Mouse (Mus musculus) spleen, postnatal 14 days (tissue): ENCODE measurements around the gene Rpl22.

ENCODE experiments used
- DNase-seq, 2 experiments: peaks; one replicate each; pipeline ENCODE4 v3.0.0; 2021 to 2022; ENCODE audit warnings: low spot score in 2 of 2

Rpl22 gene

DNA sequence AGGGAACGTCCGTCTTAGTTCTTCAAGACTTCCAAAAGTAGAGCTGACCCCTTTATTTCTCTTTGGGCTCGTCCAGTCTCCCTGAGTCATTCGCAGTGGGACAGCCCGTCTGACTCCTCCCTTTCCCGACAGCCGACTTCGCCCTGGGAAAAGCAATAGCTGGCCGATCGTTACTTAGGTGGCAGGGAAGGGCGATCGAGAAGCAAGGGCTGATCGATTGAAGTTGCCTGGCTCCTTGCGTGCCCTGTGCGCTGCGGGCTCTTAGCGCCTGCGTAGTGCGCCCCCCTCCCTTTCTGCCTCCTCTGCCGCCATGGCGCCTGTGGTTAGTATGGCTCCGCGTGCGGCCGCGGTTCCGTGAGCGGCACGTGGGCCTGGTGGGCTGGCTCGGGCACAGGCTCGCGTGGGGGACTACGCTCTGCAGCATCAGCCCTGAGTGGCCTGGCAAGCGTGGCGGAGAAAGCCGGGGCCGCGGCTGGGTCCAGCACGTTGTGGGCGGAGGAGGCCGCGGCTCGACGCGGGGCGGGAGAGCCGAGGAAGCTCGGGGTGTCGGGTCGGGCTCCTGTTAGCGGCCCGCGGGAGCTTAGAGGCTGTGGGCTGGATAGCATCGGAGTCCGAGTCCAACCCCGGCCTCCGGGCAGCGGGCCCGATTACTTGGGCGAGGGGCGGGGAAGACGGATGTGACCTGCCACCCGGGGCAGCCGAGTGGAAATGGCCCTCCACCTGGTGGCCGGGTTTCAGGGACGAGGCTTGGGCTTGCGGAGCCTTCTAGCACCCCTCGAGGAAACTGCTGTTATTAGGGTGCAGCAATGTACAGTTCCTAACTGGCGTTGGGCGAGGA is at the start of gene Rpl22:
Rpl22 (plus strand) TSS at position 169 of the 838 bp plus-strand sequence.
- DNase-seq, result peak; percentile 78 to 81

DNA sequence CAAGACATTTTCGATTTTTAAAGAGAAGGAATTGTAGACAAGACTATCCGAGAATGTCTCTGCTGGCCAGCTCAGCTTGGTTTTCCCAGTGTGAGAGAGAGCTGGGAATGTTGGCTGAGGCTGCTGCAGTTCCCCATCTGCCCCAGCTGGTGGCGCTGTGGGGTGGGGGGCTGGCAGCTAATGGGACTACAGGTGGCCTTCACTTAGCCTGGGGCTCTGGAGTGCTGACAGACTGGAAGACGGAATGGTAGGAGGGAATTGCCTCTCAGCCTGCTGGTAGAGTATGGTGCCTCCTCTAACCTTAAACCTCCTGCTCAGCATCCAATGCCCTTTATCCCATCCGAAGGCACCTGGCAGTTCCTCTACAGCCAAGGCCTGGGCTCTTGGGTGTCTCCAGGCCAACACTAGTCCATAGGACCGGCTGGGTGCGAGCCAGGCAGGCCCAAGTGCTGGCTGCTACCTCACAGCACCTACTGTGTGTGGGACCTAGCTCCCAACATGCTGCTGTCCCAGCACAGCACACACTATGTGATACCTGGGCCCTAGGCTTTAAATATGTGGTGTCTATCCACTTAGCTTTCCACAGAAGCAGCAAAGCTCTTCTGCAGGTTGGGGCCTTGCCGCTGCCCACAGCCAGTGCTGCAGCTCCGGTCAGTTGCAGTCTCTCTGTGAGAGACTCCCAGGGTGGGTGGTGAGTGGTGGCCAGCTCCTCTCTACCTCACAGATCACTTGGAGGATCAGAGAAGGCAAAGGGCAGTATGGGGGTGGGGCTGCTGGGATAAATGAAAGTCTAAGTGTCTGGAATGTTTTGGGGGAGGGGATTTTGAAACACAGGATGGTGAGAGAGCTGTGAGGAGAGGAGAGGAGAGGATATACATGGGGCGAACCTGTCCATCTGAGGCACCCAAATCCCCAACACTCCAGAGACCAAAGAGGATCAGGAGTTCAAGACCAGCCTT is 48.9 kb upstream of the Rpl22 start:
- no peak for DNase-seq

- no peak for DNase-seq
Observed at GRCm38 (mm10) chr4:152277916-152278315, 47.6 kb upstream of the Rpl22 start.

DNA sequence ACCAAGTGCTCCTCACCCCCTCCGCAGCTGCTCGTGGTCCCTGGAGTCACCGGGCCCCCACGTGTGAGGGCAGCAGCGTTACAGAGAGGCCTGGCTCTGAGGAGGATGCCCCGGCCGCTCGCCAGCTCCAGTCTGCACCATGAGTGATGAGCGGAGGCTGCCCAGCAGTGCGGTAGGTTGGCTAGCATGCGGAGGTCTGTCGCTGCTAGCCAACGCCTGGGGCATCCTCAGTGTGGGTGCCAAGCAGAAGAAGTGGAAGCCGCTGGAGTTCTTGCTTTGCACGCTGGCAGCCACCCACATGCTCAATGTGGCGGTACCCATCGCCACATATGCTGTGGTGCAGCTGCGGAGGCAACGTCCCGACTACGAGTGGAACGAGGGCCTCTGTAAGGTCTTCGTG is 46.6 kb upstream of the Rpl22 start:
- DNase-seq, result no peak

DNA sequence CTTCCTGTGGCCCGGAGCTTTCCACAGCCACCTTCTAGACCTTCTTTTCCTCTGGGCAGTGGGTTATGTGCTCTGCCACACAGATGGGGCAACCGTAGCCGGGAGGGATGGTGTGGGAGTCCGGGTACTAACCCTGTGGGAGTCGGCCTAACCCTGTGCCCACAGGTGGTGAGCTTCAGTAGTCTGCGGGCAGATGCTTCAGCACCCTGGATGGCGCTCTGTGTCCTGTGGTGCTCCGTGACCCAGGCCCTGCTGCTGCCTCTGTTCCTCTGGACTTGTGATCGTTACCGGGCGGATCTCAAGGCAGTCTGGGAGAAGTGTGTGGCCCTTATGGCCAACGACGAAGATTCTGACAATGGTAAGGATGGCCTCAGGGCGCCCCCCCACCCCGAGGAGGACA is 43.9 kb upstream of the Rpl22 start:
- DNase-seq, result no peak

DNA sequence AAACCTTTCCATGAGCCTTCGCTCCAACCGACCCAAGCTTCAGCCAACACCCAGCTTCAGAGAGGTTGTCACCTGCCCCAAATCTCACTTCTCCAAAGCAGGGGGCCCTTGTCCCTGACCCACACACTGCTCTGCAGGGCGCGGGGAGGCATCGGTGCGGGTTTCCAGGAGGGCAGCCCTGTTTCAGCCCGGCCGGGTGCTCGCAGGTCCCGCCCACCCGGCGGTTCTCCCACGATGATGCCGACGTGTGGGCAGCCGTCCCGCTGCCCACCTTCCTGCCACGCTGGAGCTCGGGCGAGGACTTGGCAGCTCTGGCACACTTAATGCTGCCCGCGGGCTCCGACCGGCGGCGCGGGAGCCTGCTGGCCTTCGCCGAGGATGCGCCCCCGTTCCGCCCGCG is 42.8 kb upstream of the Rpl22 start:
- no peak for DNase-seq

DNA sequence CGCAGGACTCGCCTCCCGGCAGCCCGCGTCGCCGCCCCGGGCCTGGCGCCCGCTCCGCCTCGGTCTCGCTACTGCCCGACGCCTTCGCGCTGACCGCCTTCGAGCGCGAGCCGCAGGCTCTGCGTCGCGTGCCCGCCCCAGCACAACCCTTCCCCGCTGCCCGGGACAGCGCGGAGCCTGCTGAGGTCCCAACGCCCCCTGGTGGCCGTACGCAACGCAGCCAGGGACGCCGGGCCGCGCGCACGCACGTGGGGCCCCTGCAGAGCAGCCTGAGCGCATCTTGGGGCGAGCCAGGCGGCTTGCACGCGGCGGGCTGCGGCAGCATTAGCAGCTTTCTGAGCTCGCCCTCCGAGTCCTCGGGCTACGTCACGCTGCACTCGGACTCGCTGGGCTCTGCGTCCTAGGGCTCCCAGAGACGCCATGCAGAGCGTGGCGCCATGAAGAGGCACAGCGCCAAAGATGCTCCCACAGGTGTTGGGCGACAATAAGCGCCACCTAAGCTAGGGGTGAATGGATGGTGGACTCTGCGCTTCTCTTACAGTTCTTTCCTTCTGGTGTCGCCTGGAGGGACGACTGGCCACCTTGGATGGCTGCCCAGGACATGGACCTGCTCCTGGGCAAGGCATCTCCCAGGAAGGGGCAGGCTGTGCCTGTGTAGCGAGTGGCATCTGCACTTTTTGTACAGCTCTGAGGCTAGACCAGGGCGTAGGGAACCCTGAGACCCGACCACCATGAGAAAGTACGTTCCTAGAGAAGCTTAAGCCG is 42.2 kb upstream of the Rpl22 start:
- DNase-seq, result peak; percentile 60 to 75

DNA sequence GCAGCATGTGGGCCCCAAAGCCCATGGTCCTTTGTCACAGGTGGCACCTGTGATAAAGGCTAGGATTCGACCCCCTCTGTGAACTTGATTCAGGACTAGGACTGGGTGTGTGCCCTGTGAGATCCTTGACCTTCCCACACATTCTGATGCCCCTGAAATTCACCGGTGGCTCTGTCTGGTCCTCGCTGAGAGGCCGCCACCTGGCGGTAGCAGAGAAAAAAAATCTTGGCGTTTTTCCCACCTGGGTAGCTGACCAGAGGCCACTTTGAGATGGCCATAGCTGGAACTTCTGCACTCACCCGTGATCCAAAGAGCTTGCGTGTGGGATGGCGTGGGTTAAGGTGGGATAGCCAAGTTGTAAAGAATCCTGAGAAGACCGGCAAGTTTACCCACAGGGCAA is 40.0 kb upstream of the Rpl22 start:
- DNase-seq, result peak in 1 of 2 experiments; percentile 25

- no peak for DNase-seq
Observed at GRCm38 (mm10) chr4:152286183-152286582, 39.4 kb upstream of the Rpl22 start.

GRCm38 (mm10) chr4:152286887-152287286 is 38.7 kb upstream of the Rpl22 start:
- DNase-seq, result peak; percentile 25 to 55

DNA sequence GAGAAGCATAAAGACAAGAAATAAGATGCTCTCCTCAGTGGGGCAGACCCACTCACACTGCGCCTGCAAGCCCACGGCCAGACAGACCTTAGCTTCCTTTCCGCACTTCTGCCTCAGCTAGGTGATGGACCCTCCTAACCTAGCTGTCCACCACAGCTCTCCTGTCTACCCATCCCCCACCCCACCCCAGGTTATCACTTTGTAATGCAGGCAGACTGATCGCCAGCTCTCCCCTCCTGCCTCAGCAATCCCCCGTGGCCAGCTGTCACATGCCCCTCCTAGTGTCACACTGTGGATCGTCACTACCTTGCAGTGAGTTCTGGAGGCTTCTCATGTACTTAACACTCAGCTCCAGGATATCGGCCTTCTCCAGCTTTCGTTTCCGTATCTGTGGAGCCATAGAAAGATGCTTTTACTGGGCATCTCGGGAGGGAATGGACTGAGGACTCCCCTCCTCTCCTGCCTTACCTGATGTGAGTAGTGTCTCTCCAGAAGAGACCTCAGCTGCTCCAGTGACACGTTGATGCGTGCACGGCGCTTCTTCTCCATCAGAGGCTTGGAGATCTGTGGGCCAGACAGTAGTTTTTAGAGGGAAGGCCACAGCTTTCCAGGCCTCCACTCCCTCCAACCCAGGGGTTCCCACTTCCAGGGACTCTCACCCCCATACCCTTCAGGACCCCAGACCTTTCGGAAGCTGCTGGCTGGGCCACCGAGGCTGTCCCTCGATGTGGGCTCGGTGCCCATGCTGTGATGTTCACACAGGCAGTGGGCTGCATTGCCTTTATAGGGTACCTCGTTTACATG is 38.0 kb upstream of the Rpl22 start:
- no peak for DNase-seq

DNA sequence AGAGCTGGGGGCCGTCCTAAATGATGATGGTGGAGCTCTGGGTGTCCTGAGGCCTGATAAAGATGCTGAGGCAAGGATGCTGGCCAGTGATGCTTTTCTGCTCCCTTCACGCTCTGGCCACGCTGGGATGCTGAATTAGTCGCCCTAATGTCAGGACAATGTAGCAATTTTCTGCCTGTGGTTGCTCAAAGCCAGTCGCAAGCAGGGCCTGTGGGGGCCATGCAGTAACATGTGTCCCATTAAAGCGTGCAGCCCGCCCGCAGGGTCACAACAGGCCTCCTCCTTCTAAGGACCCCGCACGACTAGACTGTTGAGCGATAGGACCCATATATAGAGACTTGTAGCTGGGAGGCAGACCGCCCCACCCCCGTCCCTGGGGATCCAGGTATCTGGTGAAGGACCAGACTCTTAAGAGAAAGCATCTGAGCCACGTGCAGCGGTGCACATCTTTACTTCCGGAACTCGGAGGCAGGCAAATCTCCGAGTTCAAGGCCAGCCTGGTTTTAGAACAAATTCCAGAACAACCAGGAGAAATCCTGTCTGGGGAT is 37.1 kb upstream of the Rpl22 start:
- no peak for DNase-seq

GRCm38 (mm10) chr4:152290385-152290784 is 35.2 kb upstream of the Rpl22 start:
- no peak for DNase-seq

DNA sequence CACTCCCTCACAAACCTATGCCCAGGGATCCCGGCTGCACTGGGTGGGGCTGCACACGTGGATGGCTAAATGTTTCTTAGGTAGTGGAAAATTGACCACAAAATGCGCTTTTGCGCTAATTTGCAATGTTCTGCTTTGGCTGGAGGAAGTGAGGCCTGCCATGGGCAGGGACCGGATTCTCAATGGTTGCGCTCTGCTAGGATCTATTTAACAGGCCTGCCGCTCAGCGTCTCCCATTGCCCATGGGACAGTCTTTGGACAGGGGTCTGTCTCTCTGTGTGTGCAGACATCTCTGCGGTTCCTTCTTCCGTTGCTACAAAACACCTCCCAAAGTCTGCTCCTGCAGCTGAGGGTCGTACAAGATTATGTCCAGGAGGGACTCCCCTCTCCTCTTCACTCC is 34.6 kb upstream of the Rpl22 start:
- no peak for DNase-seq

- no peak for DNase-seq
Observed at GRCm38 (mm10) chr4:152291562-152291961, 34.0 kb upstream of the Rpl22 start, which contains the start of gene Hes3. TSS of gene Hes3 (minus strand) at chr4:152291662.

GRCm38 (mm10) chr4:152292102-152292765 is 33.3 kb upstream of the Rpl22 start:
- DNase-seq, result no peak

DNA sequence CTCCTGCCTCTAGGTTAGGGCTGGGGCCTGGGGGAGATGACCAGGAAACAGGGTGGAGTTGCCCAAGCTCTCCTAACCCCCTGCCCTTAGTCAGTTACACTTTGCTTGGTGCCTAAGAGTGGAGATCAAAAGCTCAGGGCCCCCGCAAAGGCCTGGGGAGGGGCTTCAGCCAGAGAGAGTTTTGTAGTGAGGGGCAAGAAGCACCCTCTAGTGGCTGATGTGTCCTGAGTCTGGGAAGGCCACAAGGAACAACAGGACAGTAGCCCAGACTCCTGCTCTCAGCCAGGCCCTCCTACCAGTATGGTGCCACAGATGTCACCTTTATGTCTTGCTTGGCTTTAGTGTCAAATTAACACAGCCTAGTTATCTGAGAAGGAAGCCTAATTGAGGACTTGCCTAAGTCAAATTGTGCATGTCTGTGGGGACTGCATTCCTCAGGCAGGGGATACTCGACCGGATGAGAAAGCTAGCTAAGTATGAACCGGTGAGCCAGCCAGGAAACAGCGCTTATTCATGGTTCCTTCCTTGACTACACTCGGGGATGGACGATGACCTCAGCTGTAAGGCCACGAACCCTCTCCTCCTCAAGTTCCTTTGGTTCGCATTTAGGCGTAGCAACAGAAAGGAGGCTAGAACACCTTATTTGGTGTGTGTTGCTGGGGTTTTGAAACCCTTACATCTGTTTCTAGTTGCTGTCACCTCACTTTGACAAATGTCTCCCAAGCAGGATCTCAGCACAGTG is 31.2 kb upstream of the Rpl22 start:
- DNase-seq, result no peak

GRCm38 (mm10) chr4:152295916-152296315 is 29.6 kb upstream of the Rpl22 start:
- DNase-seq, result no peak

- no peak for DNase-seq
Observed at GRCm38 (mm10) chr4:152296371-152296770, 29.2 kb upstream of the Rpl22 start.
